Mouse (Mus musculus) embryonic facial prominence, embryonic 10.5 days (tissue): ENCODE results near the gene Plekhg2. TPM values are rescaled to one million over a fixed set of nuclear protein-coding genes. Genes with fewer than 3 reads are reported as not detected.
A peak's percentile ranks its signal among the peaks of the same experiment; 100 is the strongest.

Experiments used
- DNase-seq: peaks from one replicate; pipeline ENCODE4 v3.0.0-alpha.2; 2017; ENCODE audit warnings: low spot score
- H3K27ac ChIP-seq: fragments of 300-500 bp; sonication (generic); replicated peaks from 2 replicates; pipeline ENCODE4 v1.5.1; 2016; ENCODE audit warnings: mild to moderate bottlenecking
- H3K27me3 ChIP-seq: fragments of 300-500 bp; sonication (generic); replicated peaks from 2 replicates; pipeline ENCODE4 v1.6.1; 2016; ENCODE audit warnings: low read depth, mild to moderate bottlenecking; ENCODE audit not compliant: poor library complexity, severe bottlenecking
- H3K36me3 ChIP-seq: fragments of 300-500 bp; sonication (generic); replicated peaks from 2 replicates; pipeline ENCODE4 v1.6.1; 2016; ENCODE audit warnings: mild to moderate bottlenecking, moderate library complexity
- H3K4me1 ChIP-seq: fragments of 300-500 bp; sonication (generic); 2 replicates; pipeline ENCODE4 v1.6.1; 2016
- H3K4me3 ChIP-seq: fragments of 300-500 bp; sonication (generic); 2 replicates; pipeline ENCODE4 v1.5.1; 2016; ENCODE audit warnings: mild to moderate bottlenecking, moderate library complexity
- H3K9me3 ChIP-seq: fragments of 300-500 bp; sonication (generic); 2 replicates; pipeline ENCODE4 v1.6.1; 2016; ENCODE audit warnings: mild to moderate bottlenecking
- WGBS: fragments of 180-500 bp; shearing (Covaris S2); methylation state at CpG from one replicate; pipeline ENCODE4 v1.1.7; 2016; 5-methylcytosine and 5-hydroxymethylcytosine counted together
- polyA plus RNA-seq: library from polyadenylated mRNA; unstranded; fragments of >200 nt; fragmentation: Nextera tagmentation; extraction: Ambion mirVana; gene quantifications from 2 replicates; pipeline ENCODE4 v1.2.1, GENCODE M21; 2016

The Plekhg2 gene
- 93.4 and 101 TPM in 2 replicates for polyA plus RNA-seq

GRCm38 (mm10) chr7:28372251-28373108 lies at the start of gene Plekhg2:
Gene Plekhg2, minus strand, starts transcription at chr7:28372599.
- peak within 1 kb of the TSS; percentile 97 for H3K27ac ChIP-seq
- peak within 1 kb of the TSS; percentile 91 for H3K4me3 ChIP-seq
- no peaks in the 10 kb centered on the region for H3K9me3 ChIP-seq
- H3K36me3 ChIP-seq: peaks cover 35% of the 10 kb centered on the region
- peaks cover 2% of the 10 kb centered on the region for H3K27me3 ChIP-seq
- peak; percentile 98 for DNase-seq
- peaks cover 70% of the 10 kb centered on the region for H3K4me1 ChIP-seq
- under 1% methylated on average over 66 of the region's 66 CpGs for WGBS

- H3K27me3 ChIP-seq: no peaks in the 10 kb centered on the region
- no peak for DNase-seq
- H3K36me3 ChIP-seq: peaks cover 100% of the 10 kb centered on the region
- H3K9me3 ChIP-seq: no peaks in the 10 kb centered on the region
- 97% methylated on average over 2 of the region's 2 CpGs for WGBS
- no peak overlapping the region for H3K4me3 ChIP-seq
- no peaks in the 10 kb centered on the region for H3K4me1 ChIP-seq
- H3K27ac ChIP-seq: no peak overlapping the region
Observed at GRCm38 (mm10) chr7:28419416-28419815, 47.0 kb upstream of the Plekhg2 start.

- DNase-seq: no peak
- Histone ChIP-seq H3K4me3 (no peak overlapping the region), H3K9me3 (no peaks in the 10 kb centered on the region), H3K27me3 (no peaks in the 10 kb centered on the region), H3K36me3 (peaks cover 100% of the 10 kb centered on the region), H3K27ac (no peak overlapping the region), H3K4me1 (no peaks in the 10 kb centered on the region)
- 71% methylated on average over 8 of the region's 8 CpGs for WGBS
Observed at GRCm38 (mm10) chr7:28418096-28418670, 45.8 kb upstream of the Plekhg2 start.

- H3K9me3 ChIP-seq: no peaks in the 10 kb centered on the region
- no peak overlapping the region for H3K4me3 ChIP-seq
- DNase-seq: no peak
- H3K36me3 ChIP-seq: peaks cover 100% of the 10 kb centered on the region
- no peaks in the 10 kb centered on the region for H3K4me1 ChIP-seq
- no peaks in the 10 kb centered on the region for H3K27me3 ChIP-seq
- H3K27ac ChIP-seq: no peak overlapping the region
Observed at GRCm38 (mm10) chr7:28417368-28417767, 45.0 kb upstream of the Plekhg2 start.

- H3K36me3 ChIP-seq: peaks cover 100% of the 10 kb centered on the region
- no peak for DNase-seq
- H3K9me3 ChIP-seq: no peaks in the 10 kb centered on the region
- H3K27ac ChIP-seq: no peak overlapping the region
- 87% methylated on average over 4 of the region's 4 CpGs for WGBS
- no peak overlapping the region for H3K4me3 ChIP-seq
- H3K27me3 ChIP-seq: no peaks in the 10 kb centered on the region
- no peaks in the 10 kb centered on the region for H3K4me1 ChIP-seq
Observed at GRCm38 (mm10) chr7:28412826-28413225, 40.4 kb upstream of the Plekhg2 start.

GRCm38 (mm10) chr7:28410841-28411475 lies 38.6 kb upstream of the Plekhg2 start:
- Histone ChIP-seq H3K36me3 (peaks cover 100% of the 10 kb centered on the region), H3K27ac (no peak overlapping the region), H3K27me3 (no peaks in the 10 kb centered on the region), H3K4me3 (no peak overlapping the region), H3K4me1 (no peaks in the 10 kb centered on the region), H3K9me3 (no peaks in the 10 kb centered on the region)
- no peak for DNase-seq
- 95% methylated on average over 3 of the region's 3 CpGs for WGBS

GRCm38 (mm10) chr7:28401942-28402341 lies 29.5 kb upstream of the Plekhg2 start:
- no peak for DNase-seq
- H3K4me1 ChIP-seq: no peaks in the 10 kb centered on the region
- H3K27ac ChIP-seq: no peak overlapping the region
- peaks cover 99% of the 10 kb centered on the region for H3K36me3 ChIP-seq
- no peaks in the 10 kb centered on the region for H3K9me3 ChIP-seq
- no peaks in the 10 kb centered on the region for H3K27me3 ChIP-seq
- 81% methylated on average over 3 of the region's 3 CpGs for WGBS
- H3K4me3 ChIP-seq: no peak overlapping the region

- H3K9me3 ChIP-seq: no peaks in the 10 kb centered on the region
- H3K4me3 ChIP-seq: no peak overlapping the region
- WGBS: 94% methylated on average over 1 of the region's 1 CpGs
- no peak overlapping the region for H3K27ac ChIP-seq
- H3K36me3 ChIP-seq: peaks cover 99% of the 10 kb centered on the region
- no peaks in the 10 kb centered on the region for H3K27me3 ChIP-seq
- DNase-seq: no peak
- no peaks in the 10 kb centered on the region for H3K4me1 ChIP-seq
Observed at GRCm38 (mm10) chr7:28401030-28401429, 28.6 kb upstream of the Plekhg2 start.

- H3K4me3 ChIP-seq: no peak overlapping the region
- no peak for DNase-seq
- H3K36me3 ChIP-seq: peaks cover 94% of the 10 kb centered on the region
- H3K27me3 ChIP-seq: no peaks in the 10 kb centered on the region
- WGBS: 92% methylated on average over 10 of the region's 10 CpGs
- no peak overlapping the region for H3K27ac ChIP-seq
- peaks cover 2% of the 10 kb centered on the region for H3K4me1 ChIP-seq
- H3K9me3 ChIP-seq: no peaks in the 10 kb centered on the region
Observed at GRCm38 (mm10) chr7:28398696-28399340, 26.4 kb upstream of the Plekhg2 start.

- H3K27ac ChIP-seq: no peak overlapping the region
- no peak for DNase-seq
- no peaks in the 10 kb centered on the region for H3K27me3 ChIP-seq
- WGBS: 70% methylated on average over 3 of the region's 3 CpGs
- no peaks in the 10 kb centered on the region for H3K9me3 ChIP-seq
- no peak overlapping the region for H3K4me3 ChIP-seq
- H3K36me3 ChIP-seq: peaks cover 86% of the 10 kb centered on the region
- H3K4me1 ChIP-seq: peaks cover 8% of the 10 kb centered on the region
Observed at GRCm38 (mm10) chr7:28398000-28398399, 25.6 kb upstream of the Plekhg2 start.

- Histone ChIP-seq H3K4me1 (peaks cover 18% of the 10 kb centered on the region), H3K9me3 (no peaks in the 10 kb centered on the region), H3K27me3 (no peaks in the 10 kb centered on the region), H3K36me3 (peaks cover 67% of the 10 kb centered on the region), H3K27ac (no peak overlapping the region), H3K4me3 (no peak overlapping the region)
- WGBS: 96% methylated on average over 4 of the region's 4 CpGs
- no peak for DNase-seq
Observed at GRCm38 (mm10) chr7:28395425-28395824, 23.0 kb upstream of the Plekhg2 start.

- Histone ChIP-seq H3K27ac (peak overlapping the region; percentile 87), H3K36me3 (peaks cover 67% of the 10 kb centered on the region), H3K27me3 (no peaks in the 10 kb centered on the region), H3K4me1 (peaks cover 18% of the 10 kb centered on the region), H3K9me3 (no peaks in the 10 kb centered on the region), H3K4me3 (peak overlapping the region; percentile 98)
- no peak for DNase-seq
- WGBS: 6% methylated on average over 22 of the region's 22 CpGs
Observed at GRCm38 (mm10) chr7:28393272-28393951, 21.0 kb upstream of the Plekhg2 start.
